18 mouse cellular contexts compared by ENCODE assay signal in the genomic region with DNA sequence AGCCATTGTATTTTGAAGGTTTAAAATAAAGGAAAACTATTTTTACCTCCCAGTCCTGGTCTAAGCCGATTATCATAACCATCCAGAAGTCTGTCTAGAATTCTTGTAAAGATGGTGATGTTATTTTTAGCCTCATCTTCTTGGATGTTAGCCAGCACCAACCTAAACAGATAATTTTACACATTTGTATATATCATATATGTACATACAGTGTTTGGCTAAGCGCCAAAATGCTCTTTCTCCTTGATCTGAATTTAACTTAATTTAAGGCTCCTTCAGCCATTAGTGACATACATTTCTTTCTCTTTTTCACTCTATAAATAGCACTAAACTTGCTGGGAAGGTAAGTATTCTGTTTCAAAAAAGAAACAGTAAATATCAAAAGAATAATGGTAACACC. TPM values are rescaled to one million over a fixed set of nuclear protein-coding genes. Genes with fewer than 3 reads are reported as not detected.
"Had no signal": no experiment of that assay in that cellular context is flagged by ENCODE, and none has a peak within 500 bp of the region (broad histone marks: within the 10 kb centered on the region; RNA-seq: fewer than 3 reads in every experiment).

No protein-coding gene starts in this region.

- H3K4me2 ChIP-seq: kidney, embryonic 15.5 days; limb, embryonic 13.5 days; neural tube, embryonic 13.5 days; stomach, embryonic 15.5 days had no signal

- H3K9me3 ChIP-seq: kidney, embryonic 15.5 days; limb, embryonic 13.5 days; midbrain, embryonic 12.5 days; neural tube, embryonic 13.5 days; stomach, embryonic 15.5 days had no signal

- ATAC-seq: lung, postnatal 0 days had no signal

- DNase-seq: kidney, adult 18-20 months; kidney, postnatal 14 days; lung, adult 18-20 months; lung, postnatal 4 days; thymus, adult 2 months; thymus, postnatal 25 days had no signal

- H3K36me3 ChIP-seq: kidney, embryonic 15.5 days; limb, embryonic 13.5 days; midbrain, embryonic 12.5 days; neural tube, embryonic 13.5 days; stomach, embryonic 15.5 days had no signal

- H3K4me3 ChIP-seq: kidney, embryonic 15.5 days; limb, embryonic 13.5 days; midbrain, embryonic 12.5 days; neural tube, embryonic 13.5 days; stomach, embryonic 15.5 days had no signal

- H3K4me1 ChIP-seq: stomach, embryonic 15.5 days had no signal

- H3K27ac ChIP-seq: kidney, embryonic 15.5 days; limb, embryonic 13.5 days; liver, embryonic 14.5 days; midbrain, embryonic 12.5 days; neural tube, embryonic 13.5 days; stomach, embryonic 15.5 days had no signal

- H3K9ac ChIP-seq: kidney, embryonic 15.5 days; limb, embryonic 13.5 days; liver, embryonic 14.5 days; midbrain, embryonic 12.5 days; neural tube, embryonic 13.5 days; stomach, embryonic 15.5 days had no signal

- H3K27me3 ChIP-seq: midbrain, embryonic 12.5 days had no signal

RNA-seq across cellular contexts. Expression of gene Gabra2, which starts 3.7 kb away (rescaled TPM):
- total RNA-seq: liver, adult 2 months; megakaryocyte, adult 5-6 weeks had no signal
- polyA plus RNA-seq: large intestine, adult 2 months; liver, adult 2 months; lung, postnatal 0 days; spleen, adult 2 months; testis, adult 2 months had no signal
